Mouse (Mus musculus): Measurements from ENCODE around the gene Wnt5a. TPM values are rescaled to one million over a fixed set of nuclear protein-coding genes. Genes with fewer than 3 reads are reported as not detected.

Wnt5a gene
- polyA plus RNA-seq (2012; rRNA removed), result 6.3 and 9.3 TPM in 2 replicates

GRCm38 (mm10) chr14:28504101-28505050 lies at the start of gene Wnt5a:
TSS of gene Wnt5a (plus strand) at chr14:28504750.

